Mouse (Mus musculus) heart, adult 8-10 months (tissue): Measurements from ENCODE around the gene Pea15a. TPM values are rescaled to one million over a fixed set of nuclear protein-coding genes. Genes with fewer than 3 reads are reported as not detected.
"Not testable (repeated sequence)": the region's sequence is repeated elsewhere in the genome, so short reads cannot be mapped to it uniquely, and the experiment has no call there.

Experiments used
- DNase-seq: peaks from one replicate; pipeline ENCODE4 v3.0.0; 2022; ENCODE audit warnings: low spot score
- total RNA-seq, 4 experiments: library from RNA; stranded (reverse); gene quantifications; 2 replicates each; pipeline ENCODE4 v1.2.4; 2022

The Pea15a gene
- total RNA-seq: 10 to 100 TPM; 41.7 to 74.1 (median 60.0) TPM

- peak; percentile 86 for DNase-seq
These were observed at the start of gene Pea15a for GRCm38 (mm10) chr1:172206141-172206917. Pea15a (minus strand) TSS chr1:172206804.

GRCm38 (mm10) chr1:172247679-172248078, 41.1 kb upstream of the Pea15a start:
- DNase-seq: no peak

- no peak for DNase-seq
These were observed 40.6 kb upstream of the Pea15a start for GRCm38 (mm10) chr1:172247216-172247615.

GRCm38 (mm10) chr1:172244645-172245044, 38.0 kb upstream of the Pea15a start:
- not testable (repeated sequence) for DNase-seq

GRCm38 (mm10) chr1:172243547-172244205, 37.1 kb upstream of the Pea15a start:
- DNase-seq: peak; percentile 21

- DNase-seq: peak; percentile 39
These were observed 35.8 kb upstream of the Pea15a start for GRCm38 (mm10) chr1:172242401-172242800.

- DNase-seq: no peak
These were observed 34.5 kb upstream of the Pea15a start for GRCm38 (mm10) chr1:172240945-172241708.

- DNase-seq: no peak
These were observed 22.6 kb upstream of the Pea15a start for GRCm38 (mm10) chr1:172229215-172229614.

- DNase-seq: no peak
These were observed 21.6 kb upstream of the Pea15a start for GRCm38 (mm10) chr1:172228209-172228608.

GRCm38 (mm10) chr1:172221297-172222063, 14.9 kb upstream of the Pea15a start:
- DNase-seq: no peak

GRCm38 (mm10) chr1:172220414-172220813, 13.8 kb upstream of the Pea15a start:
- DNase-seq: peak; percentile 93

- DNase-seq: no peak
These were observed 13.1 kb upstream of the Pea15a start, which contains the start of gene Casq1 for GRCm38 (mm10) chr1:172219451-172220406. Casq1 (minus strand) TSS chr1:172219868.

GRCm38 (mm10) chr1:172218164-172218910, 11.7 kb upstream of the Pea15a start:
- DNase-seq: no peak

- DNase-seq: peak; percentile 97
These were observed 10.5 kb upstream of the Pea15a start for GRCm38 (mm10) chr1:172217148-172217547.

GRCm38 (mm10) chr1:172214748-172215147, 8.1 kb upstream of the Pea15a start:
- no peak for DNase-seq

GRCm38 (mm10) chr1:172213771-172214170, 7.2 kb upstream of the Pea15a start:
- DNase-seq: no peak

- DNase-seq: no peak
These were observed 6.2 kb upstream of the Pea15a start for GRCm38 (mm10) chr1:172212776-172213175.

GRCm38 (mm10) chr1:172207111-172207584, 544 bp upstream of the Pea15a start:
- DNase-seq: no peak

- DNase-seq: no peak
These were observed 890 bp downstream of the Pea15a start for GRCm38 (mm10) chr1:172205741-172206087.
